Mouse (Mus musculus): ENCODE data around the gene Tmem220.
"Not testable (repeated sequence)": the region's sequence is repeated elsewhere in the genome, so short reads cannot be mapped to it uniquely, and the experiment has no call there.

Gene Tmem220

GRCm38 (mm10) chr11:67019711-67020475 lies 5.1 kb upstream of the Tmem220 start:
- no peak for DNase-seq (ENCODE audit: low read depth, low spot score)

- DNase-seq (ENCODE audit: low read depth, low spot score), result peak; percentile 47
These were observed 4.0 kb upstream of the Tmem220 start for GRCm38 (mm10) chr11:67020948-67021347.

GRCm38 (mm10) chr11:67022354-67023115 lies 2.4 kb upstream of the Tmem220 start:
- no peak for DNase-seq (ENCODE audit: low read depth, low spot score)

GRCm38 (mm10) chr11:67023191-67023590 lies 1.8 kb upstream of the Tmem220 start:
- not testable (repeated sequence) for DNase-seq (ENCODE audit: low read depth, low spot score)

- DNase-seq (ENCODE audit: low read depth, low spot score), result no peak
These were observed 1.1 kb upstream of the Tmem220 start for GRCm38 (mm10) chr11:67023802-67024340.

GRCm38 (mm10) chr11:67030904-67031602 lies 6.1 kb downstream of the Tmem220 start:
- no peak for DNase-seq (ENCODE audit: low read depth, low spot score)

GRCm38 (mm10) chr11:67031603-67031915 lies 6.6 kb downstream of the Tmem220 start:
- no peak for DNase-seq (ENCODE audit: low read depth, low spot score)

GRCm38 (mm10) chr11:67034775-67035485 lies 10.0 kb downstream of the Tmem220 start:
- no peak for DNase-seq (ENCODE audit: low read depth, low spot score)

- no peak for DNase-seq (ENCODE audit: low read depth, low spot score)
These were observed 11.3 kb downstream of the Tmem220 start for GRCm38 (mm10) chr11:67036229-67036628.

GRCm38 (mm10) chr11:67036892-67037291 lies 11.9 kb downstream of the Tmem220 start:
- no peak for DNase-seq (ENCODE audit: low read depth, low spot score)

- no peak for DNase-seq (ENCODE audit: low read depth, low spot score)
These were observed 14.8 kb downstream of the Tmem220 start for GRCm38 (mm10) chr11:67039799-67040198.

GRCm38 (mm10) chr11:67040483-67040882 lies 15.5 kb downstream of the Tmem220 start:
- DNase-seq (ENCODE audit: low read depth, low spot score), result no peak

- DNase-seq (ENCODE audit: low read depth, low spot score), result no peak
These were observed 18.1 kb downstream of the Tmem220 start for GRCm38 (mm10) chr11:67043007-67043406.

- DNase-seq (ENCODE audit: low read depth, low spot score), result no peak
These were observed 20.0 kb downstream of the Tmem220 start for GRCm38 (mm10) chr11:67044959-67045358.

- DNase-seq (ENCODE audit: low read depth, low spot score), result no peak
These were observed 22.2 kb downstream of the Tmem220 start for GRCm38 (mm10) chr11:67047199-67047598.

- DNase-seq (ENCODE audit: low read depth, low spot score), result no peak
These were observed 23.5 kb downstream of the Tmem220 start for GRCm38 (mm10) chr11:67048496-67048895.

- DNase-seq (ENCODE audit: low read depth, low spot score), result no peak
These were observed 24.3 kb downstream of the Tmem220 start for GRCm38 (mm10) chr11:67049256-67049655.

- no peak for DNase-seq (ENCODE audit: low read depth, low spot score)
These were observed 26.8 kb downstream of the Tmem220 start for GRCm38 (mm10) chr11:67051676-67052320.

- peak; percentile 81 for DNase-seq (ENCODE audit: low read depth, low spot score)
These were observed 27.5 kb downstream of the Tmem220 start, which contains the start of the genes Adprm and Sco1 for GRCm38 (mm10) chr11:67052321-67052952. Adprm (minus strand) TSS chr11:67052594. Sco1 (plus strand) TSS chr11:67052670.

GRCm38 (mm10) chr11:67054754-67055365 lies 29.9 kb downstream of the Tmem220 start:
- no peak for DNase-seq (ENCODE audit: low read depth, low spot score)
